Mouse (Mus musculus) midbrain, embryonic 15.5 days (tissue): ENCODE measurements around the gene Sfxn5. TPM values are rescaled to one million over a fixed set of nuclear protein-coding genes. Genes with fewer than 3 reads are reported as not detected.

Source experiments
- ATAC-seq: fragments of 200-750 bp; cut with Nextera tagmentation; replicated peaks from 2 replicates; pipeline ENCODE4 v1.8.0; 2017; ENCODE audit warnings: moderate TSS enrichment
- H3K27ac ChIP-seq: fragments of 300-500 bp; sonication (generic); 2 replicates; pipeline ENCODE4 v1.5.1; 2015; ENCODE audit warnings: mild to moderate bottlenecking, inconsistent platforms
- H3K27me3 ChIP-seq: fragments of 300-500 bp; sonication (generic); replicated peaks from 2 replicates; pipeline ENCODE4 v1.6.1; 2015; ENCODE audit warnings: inconsistent platforms
- H3K36me3 ChIP-seq: fragments of 300-500 bp; sonication (generic); replicated peaks from 2 replicates; pipeline ENCODE4 v1.6.1; 2015; ENCODE audit warnings: inconsistent platforms
- H3K4me1 ChIP-seq: fragments of 300-500 bp; sonication (generic); 2 replicates; pipeline ENCODE4 v1.6.1; 2015; ENCODE audit warnings: inconsistent platforms
- H3K4me2 ChIP-seq: fragments of 300-500 bp; sonication (generic); 2 replicates; pipeline ENCODE4 v1.6.1; 2015; ENCODE audit warnings: inconsistent platforms, mild to moderate bottlenecking, moderate library complexity
- H3K4me3 ChIP-seq: fragments of 300-500 bp; sonication (generic); 2 replicates; pipeline ENCODE4 v1.5.1; 2015; ENCODE audit warnings: mild to moderate bottlenecking, inconsistent platforms
- H3K9ac ChIP-seq: fragments of 300-500 bp; sonication (generic); 2 replicates; pipeline ENCODE4 v1.6.1; 2015; ENCODE audit warnings: mild to moderate bottlenecking, inconsistent platforms
- H3K9me3 ChIP-seq: fragments of 300-500 bp; sonication (generic); 2 replicates; pipeline ENCODE4 v1.6.1; 2016; ENCODE audit warnings: inconsistent platforms
- WGBS: fragments of 180-500 bp; shearing (Covaris S2); methylation state at CpG from one replicate; pipeline ENCODE4 v1.1.7; 2015; ENCODE audit warnings: mixed read lengths; 5-methylcytosine and 5-hydroxymethylcytosine counted together
- polyA plus RNA-seq: library from polyadenylated mRNA; unstranded; fragments of >200 nt; fragmentation: Nextera tagmentation; extraction: Ambion mirVana; gene quantifications from 2 replicates; pipeline ENCODE4 v1.2.1, GENCODE M21; 2015

Gene Sfxn5
- polyA plus RNA-seq, 1 experiment from 2014 or later, result 26.0 TPM

GRCm38 (mm10) chr6:85363231-85363905, 30.1 kb upstream of the Sfxn5 start:
- ATAC-seq, result no peak
- Histone ChIP-seq H3K4me2 (no peak overlapping the region), H3K9me3 (no peaks in the 10 kb centered on the region), H3K27me3 (no peaks in the 10 kb centered on the region), H3K4me3 (no peak overlapping the region), H3K36me3 (no peaks in the 10 kb centered on the region), H3K4me1 (peaks cover 4% of the 10 kb centered on the region), H3K27ac (no peak overlapping the region), H3K9ac (no peak overlapping the region)
- WGBS, result 90% methylated on average over 5 of the region's 5 CpGs

GRCm38 (mm10) chr6:85362610-85363009, 29.4 kb upstream of the Sfxn5 start:
- no peak overlapping the region for H3K4me3 ChIP-seq
- WGBS, result 88% methylated on average over 5 of the region's 5 CpGs
- peaks cover 4% of the 10 kb centered on the region for H3K4me1 ChIP-seq
- no peak overlapping the region for H3K4me2 ChIP-seq
- no peaks in the 10 kb centered on the region for H3K9me3 ChIP-seq
- no peaks in the 10 kb centered on the region for H3K36me3 ChIP-seq
- no peaks in the 10 kb centered on the region for H3K27me3 ChIP-seq
- H3K27ac ChIP-seq, result no peak overlapping the region
- no peak overlapping the region for H3K9ac ChIP-seq
- no peak for ATAC-seq

GRCm38 (mm10) chr6:85360311-85360710, 27.1 kb upstream of the Sfxn5 start:
- ATAC-seq, result no peak
- H3K27me3 ChIP-seq, result no peaks in the 10 kb centered on the region

GRCm38 (mm10) chr6:85358877-85359276, 25.7 kb upstream of the Sfxn5 start:
- Histone ChIP-seq H3K4me1 (peaks cover 4% of the 10 kb centered on the region; the same call in 1 of the 2 replicates), H3K27me3 (no peaks in the 10 kb centered on the region), H3K9me3 (no peaks in the 10 kb centered on the region), H3K27ac (no peak overlapping the region), H3K36me3 (no peaks in the 10 kb centered on the region), H3K9ac (no peak overlapping the region), H3K4me2 (no peak overlapping the region), H3K4me3 (no peak overlapping the region)
- no peak for ATAC-seq
- WGBS, result 85% methylated on average over 1 of the region's 1 CpGs

More at GRCm38 (mm10) chr6:85360311-85360710, 27.1 kb upstream of the Sfxn5 start:
- Histone ChIP-seq H3K9me3 (no peaks in the 10 kb centered on the region), H3K4me3 (no peak overlapping the region), H3K4me1 (peaks cover 4% of the 10 kb centered on the region; the same call in 1 of the 2 replicates), H3K4me2 (no peak overlapping the region), H3K36me3 (no peaks in the 10 kb centered on the region), H3K9ac (no peak overlapping the region), H3K27ac (no peak overlapping the region)
- 82% methylated on average over 5 of the region's 5 CpGs for WGBS

- H3K27ac ChIP-seq, result 0 out of 2 replicates have a peak overlapping the region, but pooled peaks have one; percentile 25
Observed at GRCm38 (mm10) chr6:85356682-85357465, 23.7 kb upstream of the Sfxn5 start.

GRCm38 (mm10) chr6:85355753-85356152, 22.5 kb upstream of the Sfxn5 start:
- Histone ChIP-seq H3K9me3 (no peaks in the 10 kb centered on the region), H3K27ac (no peak overlapping the region), H3K4me1 (peaks cover 4% of the 10 kb centered on the region; the same call in 1 of the 2 replicates), H3K4me3 (no peak overlapping the region), H3K36me3 (no peaks in the 10 kb centered on the region), H3K27me3 (no peaks in the 10 kb centered on the region), H3K4me2 (no peak overlapping the region), H3K9ac (no peak overlapping the region)
- WGBS, result 94% methylated on average over 2 of the region's 2 CpGs
- ATAC-seq, result no peak

More at GRCm38 (mm10) chr6:85356682-85357465, 23.7 kb upstream of the Sfxn5 start:
- H3K27me3 ChIP-seq, result no peaks in the 10 kb centered on the region
- peaks cover 4% of the 10 kb centered on the region; the same call in 1 of the 2 replicates for H3K4me1 ChIP-seq
- H3K9me3 ChIP-seq, result no peaks in the 10 kb centered on the region
- H3K9ac ChIP-seq, result no peak overlapping the region
- H3K4me3 ChIP-seq, result no peak overlapping the region
- H3K4me2 ChIP-seq, result no peak overlapping the region
- H3K36me3 ChIP-seq, result no peaks in the 10 kb centered on the region
- no peak for ATAC-seq
- WGBS, result 58% methylated on average over 4 of the region's 4 CpGs

GRCm38 (mm10) chr6:85354709-85355108, 21.5 kb upstream of the Sfxn5 start:
- no peak overlapping the region for H3K27ac ChIP-seq
- no peaks in the 10 kb centered on the region for H3K27me3 ChIP-seq
- no peak overlapping the region for H3K9ac ChIP-seq
- no peak for ATAC-seq
- WGBS, result 64% methylated on average over 6 of the region's 6 CpGs
- no peaks in the 10 kb centered on the region for H3K9me3 ChIP-seq
- no peak overlapping the region for H3K4me3 ChIP-seq
- H3K36me3 ChIP-seq, result no peaks in the 10 kb centered on the region
- H3K4me2 ChIP-seq, result no peak overlapping the region
- peaks cover 4% of the 10 kb centered on the region; the same call in 1 of the 2 replicates for H3K4me1 ChIP-seq

GRCm38 (mm10) chr6:85353706-85354105, 20.5 kb upstream of the Sfxn5 start:
- Histone ChIP-seq H3K27me3 (no peaks in the 10 kb centered on the region), H3K4me2 (no peak overlapping the region), H3K4me1 (peaks cover 4% of the 10 kb centered on the region; the same call in 1 of the 2 replicates), H3K36me3 (no peaks in the 10 kb centered on the region), H3K9ac (no peak overlapping the region), H3K27ac (no peak overlapping the region), H3K9me3 (no peaks in the 10 kb centered on the region), H3K4me3 (no peak overlapping the region)
- 66% methylated on average over 3 of the region's 3 CpGs for WGBS
- ATAC-seq, result no peak

- H3K36me3 ChIP-seq, result 0 out of 2 replicates have a peak, but pooled peaks cover 6% of the 10 kb centered on the region
- no peak for ATAC-seq
- WGBS, result 88% methylated on average over 1 of the region's 1 CpGs
- H3K4me3 ChIP-seq, result no peak overlapping the region
- H3K9me3 ChIP-seq, result no peaks in the 10 kb centered on the region
- H3K27me3 ChIP-seq, result no peaks in the 10 kb centered on the region
- H3K27ac ChIP-seq, result no peak overlapping the region
- no peak overlapping the region for H3K4me2 ChIP-seq
- H3K9ac ChIP-seq, result no peak overlapping the region
- no peaks in the 10 kb centered on the region for H3K4me1 ChIP-seq
Observed at GRCm38 (mm10) chr6:85350157-85350556, 16.9 kb upstream of the Sfxn5 start.

GRCm38 (mm10) chr6:85349246-85349645, 16.0 kb upstream of the Sfxn5 start:
- 0 out of 2 replicates have a peak, but pooled peaks cover 6% of the 10 kb centered on the region for H3K36me3 ChIP-seq
- no peak overlapping the region for H3K4me3 ChIP-seq
- no peaks in the 10 kb centered on the region for H3K4me1 ChIP-seq
- H3K4me2 ChIP-seq, result no peak overlapping the region
- no peaks in the 10 kb centered on the region for H3K27me3 ChIP-seq
- H3K9ac ChIP-seq, result no peak overlapping the region
- WGBS, result 51% methylated on average over 7 of the region's 7 CpGs
- no peaks in the 10 kb centered on the region for H3K9me3 ChIP-seq
- ATAC-seq, result no peak
- H3K27ac ChIP-seq, result no peak overlapping the region

GRCm38 (mm10) chr6:85348133-85348532, 14.9 kb upstream of the Sfxn5 start:
- Histone ChIP-seq H3K4me2 (no peak overlapping the region), H3K27me3 (no peaks in the 10 kb centered on the region), H3K9me3 (no peaks in the 10 kb centered on the region), H3K4me1 (no peaks in the 10 kb centered on the region), H3K9ac (no peak overlapping the region), H3K36me3 (0 out of 2 replicates have a peak, but pooled peaks cover 6% of the 10 kb centered on the region), H3K4me3 (no peak overlapping the region), H3K27ac (no peak overlapping the region)
- ATAC-seq, result no peak
- 90% methylated on average over 11 of the region's 11 CpGs for WGBS

GRCm38 (mm10) chr6:85346028-85346634, 12.9 kb upstream of the Sfxn5 start:
- Histone ChIP-seq H3K4me2 (no peak overlapping the region), H3K4me3 (no peak overlapping the region), H3K9me3 (no peaks in the 10 kb centered on the region), H3K27ac (no peak overlapping the region), H3K4me1 (no peaks in the 10 kb centered on the region), H3K9ac (no peak overlapping the region), H3K36me3 (0 out of 2 replicates have a peak, but pooled peaks cover 13% of the 10 kb centered on the region), H3K27me3 (no peaks in the 10 kb centered on the region)
- whole genome bisulfite sequencing, result 39% methylated on average over 6 of the region's 6 CpGs
- peak; percentile 62 for ATAC-seq
